Mouse (Mus musculus) embryonic stem cell, embryonic (primary cell): ENCODE measurements around the gene Tstd1.

Source experiments
- CTCF ChIA-PET, 4 experiments: fragments of 300-600 bp in 2 of 4; fragments of 350-600 bp in 2 of 4; sonication (Branson Sonifier 250); formaldehyde crosslinking; loops; one replicate each; lab custom pipeline; 2022; ENCODE audit warnings: inconsistent platforms in 2 of 4; lab: Charles Lee
- POLR2A ChIA-PET, 4 experiments: fragments of 300-600 bp in 2 of 4; fragments of 350-600 bp in 2 of 4; sonication (Branson Sonifier 250); formaldehyde crosslinking; loops; one replicate each; lab custom pipeline; 2022; ENCODE audit warnings: antibody characterized with exemption in 4 of 4, inconsistent platforms in 1 of 4; lab: Charles Lee

Tstd1 gene

DNA sequence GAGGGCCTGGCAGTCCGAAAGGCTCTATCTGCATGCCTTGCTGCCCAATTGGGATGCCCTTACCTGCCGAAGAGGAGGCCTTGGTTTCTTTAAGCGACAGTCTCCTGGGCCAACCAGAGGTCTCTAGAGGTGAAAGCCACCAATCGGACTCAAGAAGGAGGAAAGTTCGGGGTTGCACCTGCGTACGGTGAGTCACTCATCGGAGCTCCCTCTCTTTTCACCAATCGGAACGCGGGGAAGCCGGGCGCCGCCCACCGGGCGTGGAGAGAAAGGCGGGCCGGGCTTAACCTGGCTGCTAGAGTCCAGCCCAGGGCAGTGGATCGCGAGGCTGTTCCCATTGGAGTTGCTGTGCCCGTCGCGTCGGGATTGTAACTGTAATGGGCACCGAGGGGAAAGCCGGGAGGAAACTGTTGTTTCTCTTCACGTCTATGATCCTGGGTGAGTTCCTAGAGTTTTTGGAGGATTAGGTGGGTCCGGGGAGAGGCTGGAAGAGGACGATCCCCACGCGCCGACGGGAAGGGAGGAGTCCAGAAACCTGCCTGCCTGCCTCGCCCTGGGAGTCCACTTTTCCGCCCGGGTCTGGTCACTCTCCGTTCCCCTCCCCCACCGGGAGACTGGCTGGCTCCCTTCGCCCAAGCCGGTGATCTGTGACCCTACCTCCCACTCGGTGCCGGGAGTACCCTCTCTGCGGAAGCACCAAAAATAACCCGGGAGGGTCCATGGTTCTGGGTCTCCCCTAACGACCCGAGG lies 18.8 kb downstream of the Tstd1 start, which contains the start of gene F11r:
F11r (plus strand) TSS at position 272 of the 750 bp plus-strand sequence.
- POLR2A ChIA-PET, result interaction anchor here in 3 of 4 experiments (0.5 to 2.5 kb wide), 77 partner anchors 8 to 335 kb away, joined by 3 to 31 read pairs (median 5); partner anchors contain the start of genes Usf1 (in 3 of the 3), Dedd (in 2 of the 3), Klhdc9 (in 2 of the 3) and Ppox (in 2 of the 3)
- CTCF ChIA-PET, result interaction anchor here (0.5 to 1.6 kb wide), 18 partner anchors 9 to 217 kb away, joined by 3 to 6 read pairs (median 4); partner anchors contain the start of genes B4galt3 (in 1 of the 4), Klhdc9 (in 1 of the 4), Ppox (in 1 of the 4) and Usf1 (in 1 of the 4)

- POLR2A ChIA-PET, result interaction anchor here in 2 of 4 experiments (1.1 to 1.9 kb wide), 8 partner anchors 26 to 64 kb away, joined by 4 to 31 read pairs (median 8); partner anchors contain the start of gene Usf1 (in 2 of the 2)
- CTCF ChIA-PET, result interaction anchor here in 1 of 4 experiments (1.6 kb wide), 1 partner anchor 157 kb away, joined by 4 read pairs; the partner anchor contains the start of gene Ppox
Measured at GRCm38 (mm10) chr1:171438014-171438670, 19.5 kb downstream of the Tstd1 start.

- ChIA-PET POLR2A (interaction anchor here in 3 of 4 experiments (0.6 to 2.8 kb wide), 11 partner anchors 11 to 339 kb away, joined by 3 to 14 read pairs (median 6); partner anchors contain the start of gene Usf1 (in 2 of the 3)), CTCF (interaction anchor here in 1 of 4 experiments (0.9 kb wide), 1 partner anchor 125 kb away, joined by 3 read pairs; no protein-coding TSS in a partner anchor)
Measured at GRCm38 (mm10) chr1:171439072-171439471, 20.4 kb downstream of the Tstd1 start.

- ChIA-PET POLR2A (interaction anchor here in 3 of 4 experiments (0.5 to 2.9 kb wide), 21 partner anchors 10 to 218 kb away, joined by 3 to 14 read pairs (median 4); partner anchors contain the start of genes Usf1 (in 2 of the 3) and B4galt3 (in 1 of the 3)), CTCF (interaction anchor here in 3 of 4 experiments (0.5 to 1.0 kb wide), 5 partner anchors 10 to 124 kb away, joined by 3 to 6 read pairs (median 3); no protein-coding TSS in a partner anchor)
Measured at GRCm38 (mm10) chr1:171440025-171440725, 21.5 kb downstream of the Tstd1 start.

- POLR2A ChIA-PET, result interaction anchor here in 3 of 4 experiments (0.6 to 2.9 kb wide), 23 partner anchors 8 to 590 kb away, joined by 3 to 11 read pairs (median 4); partner anchors contain the start of gene Usf1 (in 1 of the 3)
- CTCF ChIA-PET, result interaction anchor here in 3 of 4 experiments (0.5 to 1.0 kb wide), 4 partner anchors 8 to 419 kb away, joined by 3 to 5 read pairs (median 3); no protein-coding TSS in a partner anchor
Measured at GRCm38 (mm10) chr1:171441466-171442412, 23.1 kb downstream of the Tstd1 start.

- POLR2A ChIA-PET, result interaction anchor here in 3 of 4 experiments (0.6 to 2.6 kb wide), 21 partner anchors 9 to 589 kb away, joined by 3 to 10 read pairs (median 4); partner anchors contain the start of gene Usf1 (in 1 of the 3)
- CTCF ChIA-PET, result interaction anchor here (0.6 to 1.0 kb wide), 5 partner anchors 28 to 420 kb away, joined by 3 to 5 read pairs (median 3); partner anchors contain the start of gene Arhgap30 (in 1 of the 4)
Measured at GRCm38 (mm10) chr1:171442413-171442760, 23.7 kb downstream of the Tstd1 start.

GRCm38 (mm10) chr1:171445050-171445449 lies 26.4 kb downstream of the Tstd1 start:
- POLR2A ChIA-PET, result interaction anchor here in 2 of 4 experiments (0.8 to 2.6 kb wide), 3 partner anchors 8 to 57 kb away, joined by 3 to 9 read pairs (median 3); partner anchors contain the start of gene F11r (in 1 of the 2)
- CTCF ChIA-PET, result interaction anchor here in 1 of 4 experiments (0.7 kb wide), 1 partner anchor 20 kb away, joined by 3 read pairs; no protein-coding TSS in a partner anchor

DNA sequence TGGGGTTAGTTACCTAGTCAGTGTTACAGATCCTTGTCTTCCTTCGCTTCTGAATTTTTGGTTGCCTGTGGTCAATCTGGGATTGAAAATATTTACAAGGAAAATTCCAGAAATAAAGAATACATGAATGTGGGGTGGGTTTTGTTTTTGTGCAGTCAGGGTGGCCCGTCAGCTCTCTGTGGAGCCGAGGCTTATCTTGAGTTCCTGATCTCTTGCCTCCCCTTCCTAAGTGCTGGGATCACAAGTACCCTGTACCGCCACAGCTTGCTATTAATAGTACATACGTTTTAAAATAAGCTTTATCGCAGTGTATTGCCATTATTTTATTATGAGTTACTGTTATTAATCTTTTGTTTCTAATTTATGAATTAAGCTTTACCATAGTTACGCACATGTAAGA lies 28.2 kb downstream of the Tstd1 start:
- CTCF ChIA-PET, result interaction anchor here in 1 of 4 experiments (0.6 kb wide), 2 partner anchors 24 to 743 kb away, joined by 3 to 8 read pairs; no protein-coding TSS in a partner anchor
- POLR2A ChIA-PET, result interaction anchor here in 3 of 4 experiments (0.8 to 2.1 kb wide), 7 partner anchors 10 to 57 kb away, joined by 3 to 7 read pairs (median 3); partner anchors contain the start of genes F11r (in 3 of the 3) and Usf1 (in 1 of the 3)

- CTCF ChIA-PET, result interaction anchor here in 1 of 4 experiments (0.5 to 0.6 kb wide), 2 partner anchors 18 to 23 kb away, joined by 3 read pairs; no protein-coding TSS in a partner anchor
- POLR2A ChIA-PET, result interaction anchor here in 2 of 4 experiments (0.6 to 2.4 kb wide), 5 partner anchors 10 to 102 kb away, joined by 3 to 12 read pairs (median 6); partner anchors contain the start of genes F11r (in 2 of the 2), Nit1 (in 1 of the 2) and Pfdn2 (in 1 of the 2)
Measured at GRCm38 (mm10) chr1:171447692-171448091, 29.0 kb downstream of the Tstd1 start.

DNA sequence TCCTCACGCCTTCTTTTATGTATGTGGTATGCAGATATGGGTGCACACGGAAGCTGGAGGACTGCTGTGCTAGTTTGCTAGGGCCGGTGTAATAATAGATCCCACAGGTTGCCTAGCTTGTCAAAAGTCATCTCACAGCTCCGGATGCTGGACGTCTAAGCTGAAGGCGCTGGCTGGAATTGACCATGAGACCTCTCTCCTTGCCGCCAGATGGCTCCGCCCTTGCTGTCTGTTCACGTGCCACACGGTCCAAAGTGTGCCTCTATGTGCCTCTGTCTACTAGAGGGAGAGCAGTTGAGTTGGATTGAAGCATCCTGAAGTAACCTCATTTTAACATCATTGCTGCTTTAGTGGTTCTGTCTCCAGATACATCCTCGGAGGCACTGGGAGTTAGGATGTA lies 31.4 kb downstream of the Tstd1 start:
- ChIA-PET POLR2A (interaction anchor here in 3 of 4 experiments (0.5 to 2.4 kb wide), 15 partner anchors 9 to 258 kb away, joined by 3 to 12 read pairs (median 5); partner anchors contain the start of genes F11r (in 3 of the 3), Usf1 (in 2 of the 3) and Dedd (in 1 of the 3)), CTCF (interaction anchor here in 1 of 4 experiments (0.6 kb wide), 1 partner anchor 36 kb away, joined by 11 read pairs; no protein-coding TSS in a partner anchor)

DNA sequence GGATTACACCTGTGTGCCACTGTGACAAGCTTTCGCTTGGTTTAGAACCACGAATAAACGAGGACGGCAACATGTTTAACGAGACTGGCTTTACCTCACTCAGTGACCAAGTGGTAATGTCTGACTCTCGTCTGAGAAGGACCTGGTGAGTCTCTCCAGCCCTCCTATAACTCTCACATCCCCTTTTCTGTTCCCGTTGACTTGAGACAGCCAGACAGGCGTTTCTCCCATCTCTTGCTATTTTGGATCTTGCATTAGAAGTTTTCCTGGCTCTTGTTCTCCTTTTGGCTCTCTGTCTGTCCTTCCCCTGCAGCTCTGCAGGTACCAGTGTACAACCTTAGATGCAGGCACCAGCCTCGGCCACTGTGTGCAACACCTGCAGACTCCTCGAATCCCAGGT lies 32.3 kb downstream of the Tstd1 start:
- ChIA-PET CTCF (interaction anchor here in 1 of 4 experiments (0.6 kb wide), 1 partner anchor 21 kb away, joined by 10 read pairs; no protein-coding TSS in a partner anchor), POLR2A (interaction anchor here in 2 of 4 experiments (0.6 to 2.3 kb wide), 6 partner anchors 10 to 122 kb away, joined by 3 to 11 read pairs (median 5); partner anchors contain the start of genes Dedd (in 1 of the 2) and F11r (in 1 of the 2))

- ChIA-PET POLR2A (interaction anchor here in 2 of 4 experiments (0.9 to 2.4 kb wide), 4 partner anchors 10 to 50 kb away, joined by 3 to 7 read pairs (median 5); partner anchors contain the start of gene F11r (in 1 of the 2)), CTCF (no interaction called here)
Measured at GRCm38 (mm10) chr1:171452522-171452921, 33.9 kb downstream of the Tstd1 start.

GRCm38 (mm10) chr1:171452923-171453322 lies 34.3 kb downstream of the Tstd1 start:
- ChIA-PET POLR2A (interaction anchor here in 2 of 4 experiments (0.9 to 2.4 kb wide), 4 partner anchors 10 to 49 kb away, joined by 3 to 7 read pairs (median 5); partner anchors contain the start of gene F11r (in 1 of the 2)), CTCF (no interaction called here)

DNA sequence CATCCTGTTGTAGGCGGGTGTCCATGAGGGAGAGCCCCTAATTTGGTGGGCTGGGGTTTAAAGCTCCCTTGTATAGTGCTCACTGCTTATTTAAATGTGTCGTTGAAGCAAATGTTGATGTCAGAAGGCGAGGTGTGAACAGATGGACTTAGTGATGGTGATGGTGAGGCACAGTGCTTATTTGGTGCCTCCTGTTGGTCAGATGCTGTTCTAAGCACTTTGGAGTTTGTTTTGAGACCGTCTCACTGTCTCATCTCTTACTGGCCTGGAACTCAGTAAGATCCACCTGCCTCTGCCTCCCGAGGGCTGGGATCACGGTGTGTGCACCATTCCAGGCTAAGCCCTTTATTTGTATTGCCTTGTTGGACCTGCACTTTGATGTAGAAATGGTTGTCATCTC lies 36.3 kb downstream of the Tstd1 start:
- ChIA-PET CTCF (no interaction called here), POLR2A (no interaction called here)

GRCm38 (mm10) chr1:171457568-171457967 lies 38.9 kb downstream of the Tstd1 start:
- ChIA-PET CTCF (no interaction called here), POLR2A (interaction anchor here in 1 of 4 experiments (2.1 kb wide), 1 partner anchor 45 kb away, joined by 5 read pairs; no protein-coding TSS in a partner anchor)
